Mouse (Mus musculus) forebrain, embryonic 14.5 days (tissue): ENCODE results near the gene Ush2a. TPM values are rescaled to one million over a fixed set of nuclear protein-coding genes. Genes with fewer than 3 reads are reported as not detected.

ENCODE experiments used
- ATAC-seq: fragments of 200-750 bp; cut with Nextera tagmentation; 2 replicates; pipeline ENCODE4 v1.8.0; 2017; ENCODE audit warnings: mild to moderate bottlenecking, moderate library complexity
- DNase-seq: peaks from one replicate; pipeline ENCODE4 v3.0.0-alpha.2; 2015; ENCODE audit warnings: low spot score
- H3K27ac ChIP-seq: fragments of 300-500 bp; sonication (generic); 2 replicates; pipeline ENCODE4 v1.5.1; 2014; ENCODE audit warnings: low read depth, mild to moderate bottlenecking, control low read depth, low read length, moderate library complexity
- H3K27me3 ChIP-seq: fragments of 300-500 bp; sonication (generic); replicated peaks from 2 replicates; pipeline ENCODE4 v1.6.1; 2014; ENCODE audit warnings: low read length, control low read depth, mixed read lengths; ENCODE audit not compliant: control insufficient read depth, insufficient read depth
- H3K36me3 ChIP-seq: fragments of 300-500 bp; sonication (generic); 2 replicates; pipeline ENCODE4 v1.6.1; 2014; ENCODE audit warnings: low read length, control low read depth; ENCODE audit not compliant: control insufficient read depth, insufficient read depth
- H3K4me1 ChIP-seq: fragments of 300-500 bp; sonication (generic); 2 replicates; pipeline ENCODE4 v1.6.1; 2014; ENCODE audit warnings: antibody characterized with exemption, low read length, control low read depth; ENCODE audit not compliant: control insufficient read depth, insufficient read depth
- H3K4me2 ChIP-seq: fragments of 300-500 bp; sonication (generic); 2 replicates; pipeline ENCODE4 v1.6.1; 2014; ENCODE audit warnings: mild to moderate bottlenecking, control low read depth, low read length
- H3K4me3 ChIP-seq: fragments of 300-500 bp; sonication (generic); 2 replicates; pipeline ENCODE4 v1.5.1; 2014; ENCODE audit warnings: low read depth, low read length, control low read depth
- H3K9ac ChIP-seq: fragments of 300-500 bp; sonication (generic); 2 replicates; pipeline ENCODE4 v1.6.1; 2014; ENCODE audit warnings: mild to moderate bottlenecking, low read length, control low read depth, moderate library complexity
- H3K9me3 ChIP-seq: fragments of 300-500 bp; sonication (generic); replicated peaks from 2 replicates; pipeline ENCODE4 v1.6.1; 2016; ENCODE audit warnings: low read length, control low read depth, mixed read lengths; ENCODE audit not compliant: control insufficient read depth
- WGBS: fragments of 180-500 bp; shearing (Covaris S2); extraction: QIAGEN DNeasy Blood & Tissue Kit; methylation state at CpG from one replicate; pipeline ENCODE4 v1.1.7; 2014; 5-methylcytosine and 5-hydroxymethylcytosine counted together
- polyA plus RNA-seq: library from polyadenylated mRNA; unstranded; fragments of >200 nt; fragmentation: Nextera tagmentation; extraction: Ambion mirVana; gene quantifications from 2 replicates; pipeline ENCODE4 v1.2.1, GENCODE M21; 2014

Ush2a gene
- polyA plus RNA-seq, 1 experiment from 2014 or later = 0.30 TPM

GRCm38 (mm10) chr1:188973078-188973477, 711.3 kb downstream of the Ush2a start:
- no peak overlapping the region for H3K4me3 ChIP-seq
- no peaks in the 10 kb centered on the region for H3K9me3 ChIP-seq
- H3K36me3 ChIP-seq = peaks cover 78% of the 10 kb centered on the region
- no peak overlapping the region for H3K27ac ChIP-seq
- 94% methylated on average over 6 of the region's 6 CpGs for WGBS
- no peak overlapping the region for H3K4me2 ChIP-seq
- ATAC-seq = no peak
- H3K4me1 ChIP-seq = no peaks in the 10 kb centered on the region
- no peak overlapping the region for H3K9ac ChIP-seq
- no peaks in the 10 kb centered on the region for H3K27me3 ChIP-seq
- DNase-seq = no peak

- 94% methylated on average over 16 of the region's 16 CpGs for WGBS
- peaks cover 78% of the 10 kb centered on the region for H3K36me3 ChIP-seq
Measured at GRCm38 (mm10) chr1:188973926-188974325, 712.1 kb downstream of the Ush2a start.

GRCm38 (mm10) chr1:188980050-188980449, 718.2 kb downstream of the Ush2a start:
- WGBS = 23% methylated on average over 3 of the region's 3 CpGs
- ATAC-seq (peak; percentile 29; the same call in 1 of the 2 replicates), DNase-seq (peak; percentile 64)
- Histone ChIP-seq H3K4me3 (no peak overlapping the region), H3K9ac (no peak overlapping the region), H3K9me3 (no peaks in the 10 kb centered on the region), H3K36me3 (peaks cover 73% of the 10 kb centered on the region), H3K27me3 (no peaks in the 10 kb centered on the region), H3K4me2 (no peak overlapping the region), H3K27ac (no peak overlapping the region), H3K4me1 (no peaks in the 10 kb centered on the region)

More at GRCm38 (mm10) chr1:188973926-188974325, 712.1 kb downstream of the Ush2a start:
- H3K27me3 ChIP-seq = no peaks in the 10 kb centered on the region
- H3K4me2 ChIP-seq = no peak overlapping the region
- H3K9ac ChIP-seq = no peak overlapping the region
- no peak overlapping the region for H3K4me3 ChIP-seq
- no peaks in the 10 kb centered on the region for H3K9me3 ChIP-seq
- ATAC-seq (no peak), DNase-seq (no peak)
- H3K4me1 ChIP-seq = no peaks in the 10 kb centered on the region
- no peak overlapping the region for H3K27ac ChIP-seq

- H3K36me3 ChIP-seq = peaks cover 64% of the 10 kb centered on the region
- 0 out of 2 replicates have a peak, but pooled peaks have one; percentile 23 for ATAC-seq
Measured at GRCm38 (mm10) chr1:188993218-188993617, 731.4 kb downstream of the Ush2a start.

GRCm38 (mm10) chr1:188997921-188998320, 736.1 kb downstream of the Ush2a start:
- H3K27me3 ChIP-seq = no peaks in the 10 kb centered on the region
- peaks cover 51% of the 10 kb centered on the region for H3K36me3 ChIP-seq
- H3K4me1 ChIP-seq = no peaks in the 10 kb centered on the region
- DNase-seq (no peak), ATAC-seq (no peak)
- no peak overlapping the region for H3K9ac ChIP-seq
- WGBS = 97% methylated on average over 3 of the region's 3 CpGs
- H3K4me3 ChIP-seq = no peak overlapping the region
- no peak overlapping the region for H3K27ac ChIP-seq
- H3K4me2 ChIP-seq = no peak overlapping the region
- H3K9me3 ChIP-seq = no peaks in the 10 kb centered on the region

More at GRCm38 (mm10) chr1:188993218-188993617, 731.4 kb downstream of the Ush2a start:
- no peak overlapping the region for H3K4me2 ChIP-seq
- no peak overlapping the region for H3K9ac ChIP-seq
- no peaks in the 10 kb centered on the region for H3K27me3 ChIP-seq
- DNase-seq = peak; percentile 80
- no peak overlapping the region for H3K4me3 ChIP-seq
- H3K27ac ChIP-seq = no peak overlapping the region
- H3K4me1 ChIP-seq = no peaks in the 10 kb centered on the region
- 55% methylated on average over 4 of the region's 4 CpGs for WGBS
- H3K9me3 ChIP-seq = no peaks in the 10 kb centered on the region

GRCm38 (mm10) chr1:188999981-189000380, 738.2 kb downstream of the Ush2a start:
- Histone ChIP-seq H3K9me3 (no peaks in the 10 kb centered on the region), H3K27ac (no peak overlapping the region), H3K4me2 (no peak overlapping the region), H3K27me3 (no peaks in the 10 kb centered on the region), H3K4me1 (no peaks in the 10 kb centered on the region), H3K9ac (no peak overlapping the region), H3K36me3 (peaks cover 43% of the 10 kb centered on the region), H3K4me3 (no peak overlapping the region)
- 89% methylated on average over 10 of the region's 10 CpGs for WGBS
- ATAC-seq (no peak), DNase-seq (no peak)

GRCm38 (mm10) chr1:189001815-189002214, 740.0 kb downstream of the Ush2a start:
- Histone ChIP-seq H3K4me1 (peaks cover 6% of the 10 kb centered on the region), H3K27me3 (no peaks in the 10 kb centered on the region), H3K36me3 (peaks cover 25% of the 10 kb centered on the region), H3K9me3 (no peaks in the 10 kb centered on the region), H3K9ac (no peak overlapping the region), H3K27ac (no peak overlapping the region), H3K4me3 (no peak overlapping the region), H3K4me2 (no peak overlapping the region)
- ATAC-seq = no peak
- no peak for DNase-seq
- 95% methylated on average over 12 of the region's 12 CpGs for WGBS

GRCm38 (mm10) chr1:189004774-189005173, 743.0 kb downstream of the Ush2a start:
- ATAC-seq (no peak), DNase-seq (no peak)
- H3K27ac ChIP-seq = no peak overlapping the region
- H3K9ac ChIP-seq = no peak overlapping the region
- H3K9me3 ChIP-seq = no peaks in the 10 kb centered on the region
- peaks cover 8% of the 10 kb centered on the region for H3K4me1 ChIP-seq
- H3K27me3 ChIP-seq = no peaks in the 10 kb centered on the region
- WGBS = 95% methylated on average over 1 of the region's 1 CpGs
- H3K36me3 ChIP-seq = peaks cover 6% of the 10 kb centered on the region; the same call in 1 of the 2 replicates
- H3K4me2 ChIP-seq = no peak overlapping the region
- no peak overlapping the region for H3K4me3 ChIP-seq

GRCm38 (mm10) chr1:189006267-189006666, 744.4 kb downstream of the Ush2a start:
- Histone ChIP-seq H3K9me3 (no peaks in the 10 kb centered on the region), H3K27ac (no peak overlapping the region), H3K4me3 (peak overlapping the region; percentile 95; the same call in 1 of the 2 replicates), H3K36me3 (no peaks in the 10 kb centered on the region), H3K27me3 (no peaks in the 10 kb centered on the region), H3K4me1 (peaks cover 8% of the 10 kb centered on the region), H3K4me2 (peak overlapping the region; percentile 95), H3K9ac (no peak overlapping the region)
- 71% methylated on average over 5 of the region's 5 CpGs for WGBS
- no peak for DNase-seq
- ATAC-seq = no peak
